Mouse (Mus musculus) midbrain, embryonic 14.5 days (tissue): Measurements from ENCODE around the gene Grip2. TPM values are rescaled to one million over a fixed set of nuclear protein-coding genes. Genes with fewer than 3 reads are reported as not detected.

Experiments
- polyA plus RNA-seq: library from polyadenylated mRNA; unstranded; fragments of >200 nt; fragmentation: Nextera tagmentation; extraction: Ambion mirVana; gene quantifications from 2 replicates; pipeline ENCODE4 v1.2.1, GENCODE M21; 2014

The Grip2 gene
- polyA plus RNA-seq, 1 experiment from 2014 or later = 7.5 TPM

Other genes with a start within 250 kb of the Grip2 start
- 94.1 and 94.3 TPM in 2 replicates for gene Slc6a6, start 143.2 kb downstream of the Grip2 start, polyA plus RNA-seq
- 43.3 and 47.3 TPM in 2 replicates for gene Ccdc174, start 50.8 kb upstream of the Grip2 start, polyA plus RNA-seq
- gene 4930590J08Rik, start 75.6 kb upstream of the Grip2 start, polyA plus RNA-seq = 1.1 and 1.7 TPM in 2 replicates
- 6.0 and 7.2 TPM in 2 replicates for gene Fgd5, start 151.6 kb upstream of the Grip2 start, polyA plus RNA-seq